24 mouse cellular contexts compared by ENCODE assay signal in the genomic region with DNA sequence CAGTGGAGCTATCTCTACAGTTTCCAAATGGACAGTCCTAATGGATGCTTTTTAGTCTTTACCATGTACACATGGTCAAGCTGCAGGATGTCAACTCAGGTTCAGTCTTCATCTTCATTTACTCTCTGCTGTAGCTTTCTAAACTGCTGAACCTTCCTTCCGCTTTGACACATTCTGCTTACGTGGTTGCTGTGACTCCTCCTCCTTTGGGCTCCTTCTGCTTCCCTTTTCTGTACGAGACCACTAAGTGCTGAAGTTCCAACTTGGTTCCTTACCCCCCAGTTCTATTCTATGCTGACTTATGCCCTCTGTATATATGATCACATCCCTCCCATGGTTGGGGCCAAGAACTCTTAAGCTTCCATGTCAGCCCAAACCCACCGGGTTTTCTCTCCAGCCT. TPM values are rescaled to one million over a fixed set of nuclear protein-coding genes. Genes with fewer than 3 reads are reported as not detected.
DNase-seq lines count a peak whose midpoint lies in the region; ATAC-seq lines count a peak whose summit lies in the region.
"Had no signal": no experiment of that assay in that cellular context is flagged by ENCODE, and none has a peak within 500 bp of the region (broad histone marks: within the 10 kb centered on the region; RNA-seq: fewer than 3 reads in every experiment).

No protein-coding gene starts in this region.

- H3K9me3 ChIP-seq in liver, embryonic 13.5 days (replicated peaks), result no peaks in the 10 kb centered on the region
- no peaks in the 10 kb centered on the region for H3K9me3 ChIP-seq in forebrain, embryonic 12.5 days
- H3K9me3 ChIP-seq: G1E; heart, embryonic 12.5 days; limb, embryonic 10.5 days; midbrain, embryonic 10.5 days; neural tube, embryonic 12.5 days had no signal

- H3K4me3 ChIP-seq in liver, embryonic 13.5 days (replicated peaks), result no peak overlapping the region
- no peak overlapping the region for H3K4me3 ChIP-seq in forebrain, embryonic 12.5 days (replicated peaks)
- H3K4me3 ChIP-seq: heart, embryonic 12.5 days; limb, embryonic 10.5 days; midbrain, embryonic 10.5 days; neural tube, embryonic 12.5 days had no signal

- intact Hi-C loops in heart, postnatal 25 days (cut with DNase I), result no loop called here

- H3K4me2 ChIP-seq in liver, embryonic 13.5 days, result no peak overlapping the region
- no peak overlapping the region for H3K4me2 ChIP-seq in forebrain, embryonic 12.5 days
- H3K4me2 ChIP-seq: heart, embryonic 12.5 days; neural tube, embryonic 12.5 days had no signal

- peak overlapping the region; percentile 94 for H3K27ac ChIP-seq in liver, embryonic 13.5 days
- no peak overlapping the region for H3K27ac ChIP-seq in forebrain, embryonic 12.5 days
- H3K27ac ChIP-seq: limb, embryonic 10.5 days; midbrain, embryonic 10.5 days; neural tube, embryonic 12.5 days had no signal

- ATAC-seq in liver, embryonic 13.5 days (ENCODE audit: low read depth), result no peak
- ATAC-seq in megakaryocyte progenitor cell, adult 5-6 weeks (replicated peaks; ENCODE audit: poor library complexity), result peak; percentile 73
- no peak for ATAC-seq in forebrain, embryonic 12.5 days (ENCODE audit: low FRiP score)
- ATAC-seq: forebrain, embryonic 16.5 days; inflammation-experienced regulatory T-cells, adult 6 months had no signal

- no peaks in the 10 kb centered on the region for H3K27me3 ChIP-seq in liver, embryonic 13.5 days
- no peaks in the 10 kb centered on the region for H3K27me3 ChIP-seq in forebrain, embryonic 12.5 days
- H3K27me3 ChIP-seq: heart, embryonic 12.5 days; neural tube, embryonic 12.5 days had no signal

- DNase-seq in heart, adult 11 months, result peak; percentile 52
- DNase-seq in heart, postnatal 25 days (ENCODE audit: low spot score), result no peak
- peak; percentile 45 for DNase-seq in 416B (ENCODE audit: low read depth)
- no peak for DNase-seq in liver, embryonic 13.5 days
- no peak for DNase-seq in T-cell, adult 2 months (ENCODE audit: low spot score)
- DNase-seq in layer of hippocampus, adult 18-20 months (ENCODE audit: low spot score in 2 of 2), result no peak
- DNase-seq: adrenal gland, postnatal 10 days; cerebellum, postnatal 14 days; embryo, embryonic 11 days; heart, postnatal 14 days; kidney, adult 2 months; kidney, postnatal 25 days; lung, adult 2 months; spleen, adult 18-20 months; thymus, postnatal 36 days had no signal

- peaks cover 6% of the 10 kb centered on the region for H3K36me3 ChIP-seq in liver, embryonic 13.5 days
- H3K36me3 ChIP-seq in forebrain, embryonic 12.5 days (replicated peaks), result no peaks in the 10 kb centered on the region
- H3K36me3 ChIP-seq: heart, embryonic 12.5 days; limb, embryonic 10.5 days; midbrain, embryonic 10.5 days; neural tube, embryonic 12.5 days had no signal

- 83% methylated on average over 4 of the region's 4 CpGs for WGBS in liver, embryonic 13.5 days (ENCODE audit: insufficient replicate concordance)
- 96% methylated on average over 4 of the region's 4 CpGs for WGBS in forebrain, embryonic 12.5 days

- 0 out of 2 replicates have a peak overlapping the region, but pooled peaks have one; percentile 7 for H3K9ac ChIP-seq in liver, embryonic 13.5 days
- H3K9ac ChIP-seq in forebrain, embryonic 12.5 days, result no peak overlapping the region
- H3K9ac ChIP-seq: heart, embryonic 12.5 days; neural tube, embryonic 12.5 days had no signal

- H3K4me1 ChIP-seq in liver, embryonic 13.5 days (replicated peaks), result peaks cover 92% of the 10 kb centered on the region
- H3K4me1 ChIP-seq in forebrain, embryonic 12.5 days, result no peaks in the 10 kb centered on the region
- H3K4me1 ChIP-seq: limb, embryonic 10.5 days; midbrain, embryonic 10.5 days; neural tube, embryonic 12.5 days had no signal

RNA-seq across cellular contexts. Expression of a gene that starts 51.5 kb away (rescaled TPM):
- 1 to 10 TPM; 4.2 to 5.3 TPM for total RNA-seq in heart, postnatal 25 days (2021)
- 11.8 and 13.9 TPM in 2 replicates for polyA plus RNA-seq in liver, embryonic 13.5 days (2015; fragmentation: Nextera tagmentation; extraction: Ambion mirVana)
- 23.0 and 28.1 TPM in 2 replicates for total RNA-seq in megakaryocyte progenitor cell, adult 5-6 weeks (2015)
- total RNA-seq in megakaryocyte progenitor cell, adult 5-6 weeks (2017), result 16.0 and 21.2 TPM in 2 replicates
- total RNA-seq in layer of hippocampus, adult 18-20 months (2021), result 100 to 1,000 TPM in 1 of 2 experiments, 10 to 100 TPM in 1; 94.7 to 100 TPM
- 9.4 and 11.1 TPM in 2 replicates for polyA plus RNA-seq in forebrain, embryonic 12.5 days (2016; fragmentation: Nextera tagmentation; extraction: Ambion mirVana)

Comparison
In these comparisons a context has a peak if more than half of its experiments do, and no peak if none do; other contexts are left out.
1. DNase-seq: peak in heart, adult 11 months (single experiment) and 416B (single experiment); none in heart, postnatal 25 days (single experiment), liver, embryonic 13.5 days (single experiment), T-cell, adult 2 months (single experiment) and layer of hippocampus, adult 18-20 months (0 of 2).